Mouse (Mus musculus) left cerebral cortex, postnatal 14 days (tissue): Measurements from ENCODE around the gene Lrrc75b. TPM values are rescaled to one million over a fixed set of nuclear protein-coding genes. Genes with fewer than 3 reads are reported as not detected.
"Not testable (repeated sequence)": the region's sequence is repeated elsewhere in the genome, so short reads cannot be mapped to it uniquely, and the experiment has no call there.

ENCODE experiments used
- DNase-seq, 2 experiments: peaks; one replicate each; pipeline ENCODE4 v3.0.0; 2021 to 2022; ENCODE audit warnings: low spot score in 2 of 2, mixed read lengths in 1 of 2
- intact Hi-C: fragments of 180-260 bp; cut with DNase I; formaldehyde crosslinking; loops from one replicate; pipeline ENCODE4 v1.15.1; 2025
- total RNA-seq, 2 experiments: library from RNA; stranded (reverse); gene quantifications; 2 replicates each; pipeline ENCODE4 v1.2.3; 2021

Gene Lrrc75b
- total RNA-seq, 2 experiments from 2014 or later, result 10.0 to 11.4 TPM

GRCm38 (mm10) chr10:75570981-75571657 is 11.0 kb upstream of the Lrrc75b start:
- DNase-seq, result no peak
- intact Hi-C loops, result no loop called here

GRCm38 (mm10) chr10:75568851-75569250 is 8.7 kb upstream of the Lrrc75b start:
- intact Hi-C loops, result no loop called here
- no peak for DNase-seq

- intact Hi-C loops, result no loop called here
These were observed 8.3 kb upstream of the Lrrc75b start for GRCm38 (mm10) chr10:75568441-75568840.

GRCm38 (mm10) chr10:75568029-75568428 is 7.9 kb upstream of the Lrrc75b start:
- DNase-seq, result no peak
- intact Hi-C loops, result no loop called here

More at GRCm38 (mm10) chr10:75568441-75568840, 8.3 kb upstream of the Lrrc75b start:
- DNase-seq, result no peak

GRCm38 (mm10) chr10:75566765-75567164 is 6.6 kb upstream of the Lrrc75b start:
- intact Hi-C loops, DNase-seq: not testable (repeated sequence)

DNA sequence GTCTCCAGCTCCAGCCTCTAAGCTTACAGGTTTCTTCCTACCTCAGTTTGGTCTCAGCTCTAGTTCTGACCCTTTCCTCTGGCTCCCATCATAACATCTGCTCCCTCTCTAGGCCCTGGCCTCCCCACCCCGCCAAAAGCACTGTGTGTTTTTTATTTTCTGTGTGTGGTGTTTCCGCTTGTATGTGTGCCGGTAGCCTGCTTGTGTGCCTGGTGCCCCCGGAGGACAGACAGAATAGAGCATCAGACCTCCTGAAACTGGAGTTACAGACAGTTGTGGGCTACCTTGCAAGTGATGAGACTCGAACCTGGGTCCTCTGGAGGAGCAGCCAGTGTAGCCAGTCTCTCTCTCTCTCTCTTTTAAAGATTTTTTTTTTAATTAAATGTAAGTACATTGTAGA is 6.2 kb upstream of the Lrrc75b start:
- intact Hi-C loops, result no loop called here
- no peak for DNase-seq

DNA sequence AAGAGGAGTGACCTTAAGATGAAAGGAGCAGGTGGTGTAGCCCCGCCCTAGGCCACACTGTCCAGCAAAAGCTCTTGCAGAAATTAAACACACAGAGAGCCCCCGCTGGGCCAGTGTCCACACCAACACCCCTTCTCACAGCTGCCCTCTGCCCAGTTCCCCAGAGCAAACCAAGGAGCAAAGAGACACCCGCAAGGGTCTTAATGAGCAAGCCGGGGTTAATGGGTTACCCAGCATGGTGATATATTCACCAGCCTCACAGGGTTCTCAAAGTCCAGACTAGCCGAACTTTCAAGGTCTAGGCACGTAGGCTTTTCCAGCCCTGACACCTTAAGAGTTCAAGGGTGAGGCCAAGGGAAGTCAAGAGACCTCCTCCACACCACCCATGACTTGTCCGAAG is 5.8 kb upstream of the Lrrc75b start:
- DNase-seq, result no peak
- intact Hi-C loops, result no loop called here

GRCm38 (mm10) chr10:75565436-75565835 is 5.3 kb upstream of the Lrrc75b start:
- no peak for DNase-seq
- intact Hi-C loops, result no loop called here

GRCm38 (mm10) chr10:75564687-75565265 is 4.6 kb upstream of the Lrrc75b start:
- intact Hi-C loops, result no loop called here
- DNase-seq, result no peak

- intact Hi-C loops, result no loop called here
- DNase-seq, result no peak
These were observed 2.5 kb upstream of the Lrrc75b start for GRCm38 (mm10) chr10:75562596-75562995.

- no peak for DNase-seq
- intact Hi-C loops, result no loop called here
These were observed 1.0 kb upstream of the Lrrc75b start, which contains the start of gene Ggt1 for GRCm38 (mm10) chr10:75561071-75561654. Ggt1 (plus strand) TSS chr10:75561604.

DNA sequence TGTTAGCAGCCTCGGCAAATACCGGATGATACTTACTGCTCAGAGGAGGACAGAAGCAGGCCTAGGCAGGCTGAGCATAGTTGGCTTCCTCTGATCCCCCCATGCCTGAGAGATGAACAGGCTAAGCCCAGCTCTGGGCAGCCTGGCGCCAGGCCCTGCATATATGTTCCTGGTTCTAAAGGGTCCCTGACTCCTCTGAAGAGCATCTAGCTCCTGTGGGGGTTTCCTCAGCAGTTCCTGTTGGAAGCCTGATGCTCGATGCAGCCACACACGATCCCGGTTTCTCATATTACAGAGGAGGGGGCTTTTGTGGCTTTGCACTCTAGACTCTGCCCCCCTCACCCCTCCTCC is 394 bp upstream of the Lrrc75b start:
- intact Hi-C loops, result no loop called here
- DNase-seq, result no peak

DNA sequence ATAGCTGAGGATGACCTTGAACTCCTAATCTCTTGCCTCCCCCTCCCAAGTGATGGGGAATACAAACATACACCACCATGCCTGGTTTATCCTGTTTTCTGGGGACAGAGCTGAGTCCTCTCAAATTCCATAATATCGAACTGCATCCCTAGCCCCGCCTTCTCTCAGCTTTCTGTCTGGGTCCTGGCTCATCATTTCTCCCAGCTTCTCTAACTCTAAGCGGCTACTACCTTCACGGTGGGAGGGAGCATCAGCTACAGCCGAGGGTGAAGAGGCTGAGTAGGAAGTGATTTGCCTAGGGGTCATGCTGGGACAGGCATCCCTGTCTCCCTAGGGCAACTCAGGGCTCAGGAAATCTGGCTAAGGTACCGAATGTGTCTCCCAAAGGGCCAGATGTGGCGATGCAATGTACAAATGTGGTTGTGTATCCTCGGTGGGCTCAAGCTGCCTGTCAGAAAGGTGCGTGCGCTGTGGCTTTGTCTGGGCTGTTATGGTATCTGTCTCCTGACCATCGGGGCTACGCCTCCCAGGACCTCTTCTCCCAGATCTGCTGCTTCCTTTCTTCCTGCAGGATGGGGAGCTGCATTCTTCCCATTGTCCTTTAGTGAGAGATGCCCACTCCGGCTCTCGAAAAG is 972 bp downstream of the Lrrc75b start:
- intact Hi-C loops, result no loop called here
- no peak for DNase-seq

DNA sequence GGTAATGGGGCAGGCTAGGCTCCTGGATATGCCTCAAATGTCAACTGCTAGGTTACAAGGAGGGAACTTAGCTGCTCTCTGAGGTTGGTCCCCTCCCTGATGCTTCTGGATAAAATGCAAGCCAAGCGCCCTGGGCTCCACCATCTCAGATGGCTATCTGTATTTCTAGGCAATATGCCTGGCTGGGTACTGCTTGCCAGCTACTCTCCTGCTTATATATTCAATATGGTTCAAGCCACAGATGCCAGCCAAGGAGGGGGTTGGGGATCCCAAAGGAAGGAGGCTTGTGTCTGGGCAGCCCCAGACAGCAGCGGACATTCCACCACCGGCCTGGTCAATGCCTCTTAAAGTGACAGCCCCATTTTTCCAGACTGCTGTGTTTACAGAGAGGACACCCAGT is 1.6 kb downstream of the Lrrc75b start:
- peak; percentile 34 to 78 for DNase-seq
- intact Hi-C loops, result no loop called here

DNA sequence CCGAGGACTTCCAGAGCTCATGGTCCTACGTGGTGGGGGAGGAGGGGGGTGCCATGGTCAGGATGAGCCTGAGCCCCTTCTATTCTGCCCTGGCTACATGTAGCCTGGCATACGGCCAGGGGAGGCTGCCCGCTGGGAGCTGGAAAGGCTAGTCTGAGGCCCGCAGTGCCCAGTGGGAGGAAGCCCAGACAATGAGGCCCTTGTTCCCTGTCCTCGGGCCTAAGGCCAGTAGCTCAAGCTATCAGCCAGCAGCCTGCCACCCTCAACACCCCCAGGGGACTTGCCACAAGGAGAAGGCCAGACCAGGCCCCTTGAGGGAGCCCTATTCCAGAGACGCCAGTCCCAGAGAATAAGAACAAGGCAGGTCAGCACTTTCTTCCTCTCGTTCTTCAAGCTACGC is 4.1 kb downstream of the Lrrc75b start:
- intact Hi-C loops, result no loop called here
- peak; percentile 72 to 84 for DNase-seq

GRCm38 (mm10) chr10:75555557-75555956 is 4.6 kb downstream of the Lrrc75b start:
- intact Hi-C loops, result no loop called here

DNA sequence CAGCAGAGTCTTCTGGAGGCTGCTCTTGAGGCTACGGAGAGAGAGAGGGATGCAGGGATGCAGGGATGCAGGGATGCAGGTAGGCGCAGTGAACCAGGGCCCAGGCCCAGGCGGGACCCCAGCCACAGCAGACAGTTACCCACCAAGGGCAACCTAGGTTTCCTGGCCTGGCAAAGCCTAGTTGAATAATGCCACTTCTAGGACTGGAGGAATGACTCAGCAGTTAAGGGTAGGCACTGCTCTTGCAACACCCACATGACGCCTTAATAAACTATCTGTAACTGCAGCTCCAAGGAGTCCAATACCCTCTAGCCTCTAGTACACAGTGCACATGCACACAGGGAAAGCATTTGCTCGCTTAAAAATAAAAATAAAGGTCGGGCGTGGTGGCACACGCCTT is 6.0 kb downstream of the Lrrc75b start:
- DNase-seq, result no peak
- intact Hi-C loops, result no loop called here

More at GRCm38 (mm10) chr10:75555557-75555956, 4.6 kb downstream of the Lrrc75b start:
- no peak for DNase-seq

GRCm38 (mm10) chr10:75552701-75553450 is 7.3 kb downstream of the Lrrc75b start:
- no peak for DNase-seq
- intact Hi-C loops, result no loop called here

GRCm38 (mm10) chr10:75552106-75552505 is 8.0 kb downstream of the Lrrc75b start:
- no peak for DNase-seq
- intact Hi-C loops, result no loop called here

DNA sequence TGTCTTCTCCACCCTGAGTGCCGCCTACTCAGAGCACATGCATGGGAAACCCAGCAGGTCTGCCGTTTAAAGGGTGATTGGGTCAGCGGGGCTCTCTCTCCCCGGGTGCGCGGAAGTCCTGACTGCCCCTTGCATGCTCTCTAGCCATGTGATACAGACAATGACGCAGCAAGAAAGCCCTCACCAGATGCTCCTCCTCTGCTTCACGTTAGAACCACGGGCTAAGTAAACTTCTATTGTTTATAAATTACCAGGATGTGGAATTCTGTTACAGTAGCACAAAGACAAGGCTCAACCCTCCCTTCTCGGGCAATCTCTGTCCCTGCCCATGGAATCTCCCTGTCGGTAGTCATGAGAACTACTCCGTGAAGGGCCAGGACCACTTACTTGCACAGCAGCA is 9.0 kb downstream of the Lrrc75b start:
- intact Hi-C loops, result no loop called here
- DNase-seq, result no peak
